Mouse (Mus musculus): Measurements from ENCODE around the gene Smc1a. TPM values are rescaled to one million over a fixed set of nuclear protein-coding genes. Genes with fewer than 3 reads are reported as not detected.

Smc1a gene
- total and polyA plus RNA-seq, 2 experiments from 2014 or later, result 30.5 to 51.7 TPM

DNA sequence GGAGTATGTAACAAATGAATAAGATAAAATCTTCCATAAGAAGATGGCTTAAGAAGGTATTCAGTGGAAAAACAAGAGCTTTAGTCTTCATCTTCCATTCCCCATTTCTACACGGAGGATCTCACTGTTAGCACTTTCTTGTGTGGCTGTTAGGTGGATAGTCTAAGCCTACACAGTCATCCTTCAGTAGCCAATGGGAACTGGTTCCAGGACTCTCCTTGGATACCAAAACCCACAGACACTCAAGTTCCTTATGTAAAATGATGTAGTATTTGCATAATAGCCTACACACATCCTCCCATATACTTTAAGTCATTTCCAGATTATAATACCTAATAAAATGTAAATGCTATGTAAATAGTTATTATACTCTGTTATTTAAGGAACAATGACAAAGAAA lies 81.3 kb downstream of the Smc1a start:
- H3K4me3 ChIP-seq (ENCODE audit: low read depth, low read length), result no peak overlapping the region
- no peak for ATAC-seq (ENCODE audit: low FRiP score)
- no peaks in the 10 kb centered on the region for H3K36me3 ChIP-seq (ENCODE audit: insufficient read depth, low read length)
- no peak for TF ChIP-seq CTCF (IDR thresholded peaks at IDR 0.05)
- 58% methylated on average over 1 of the region's 1 CpGs for WGBS
- no peak overlapping the region for H3K4me2 ChIP-seq (ENCODE audit: low read depth, low read length, poor library complexity, severe bottlenecking)
- no peak overlapping the region for H3K9ac ChIP-seq (replicated peaks; ENCODE audit: low read length, poor library complexity, severe bottlenecking)
- no peak overlapping the region for H3K27ac ChIP-seq (ENCODE audit: low read depth, low read length)
- no peaks in the 10 kb centered on the region for H3K4me1 ChIP-seq (ENCODE audit: insufficient read depth, low read length)
- no peak for DNase-seq (ENCODE audit: low spot score)
- no peaks in the 10 kb centered on the region for H3K9me3 ChIP-seq (ENCODE audit: low read length)
- 0 out of 2 replicates have a peak, but pooled peaks cover 5% of the 10 kb centered on the region for H3K27me3 ChIP-seq (ENCODE audit: insufficient read depth, low read length)

Other genes with a start within 250 kb of the Smc1a start
- 145 and 197 TPM in 2 replicates for gene Huwe1, start 215.6 kb upstream of the Smc1a start, total RNA-seq (2014; rRNA removed)
- gene Huwe1, start 215.6 kb upstream of the Smc1a start, polyA plus RNA-seq (2015; fragmentation: Nextera tagmentation; extraction: Ambion mirVana), result 35.5 and 37.5 TPM in 2 replicates
- gene Hsd17b10, start 14.6 kb upstream of the Smc1a start, total RNA-seq (2014; rRNA removed), result 51.1 and 62.8 TPM in 2 replicates
- 78.9 and 87.7 TPM in 2 replicates for gene Hsd17b10, start 14.6 kb upstream of the Smc1a start, polyA plus RNA-seq (2015; fragmentation: Nextera tagmentation; extraction: Ambion mirVana)
- 0.33 TPM in 1 of 2 replicates, not detected in the other for gene Ribc1, start 133 bp upstream of the Smc1a start, total RNA-seq (2014; rRNA removed)
- gene Ribc1, start 133 bp upstream of the Smc1a start, polyA plus RNA-seq (2015; fragmentation: Nextera tagmentation; extraction: Ambion mirVana), result 0.61 and 1.1 TPM in 2 replicates
- 23.2 and 28.6 TPM in 2 replicates for gene Iqsec2, start 127.8 kb downstream of the Smc1a start, total RNA-seq (2014; rRNA removed)
- 7.3 and 7.7 TPM in 2 replicates for gene Iqsec2, start 127.8 kb downstream of the Smc1a start, polyA plus RNA-seq (2015; fragmentation: Nextera tagmentation; extraction: Ambion mirVana)
- 54.4 and 58.3 TPM in 2 replicates for gene Kdm5c, start 216.6 kb downstream of the Smc1a start, total RNA-seq (2014; rRNA removed)
- 17.6 and 26.0 TPM in 2 replicates for gene Kdm5c, start 216.6 kb downstream of the Smc1a start, polyA plus RNA-seq (2015; fragmentation: Nextera tagmentation; extraction: Ambion mirVana)

Measured in midbrain, postnatal 0 days (tissue).